23 mouse cellular contexts compared by ENCODE assay signal in genomic region chr5:54049145-54049733, GRCm38 (mm10). TPM values are rescaled to one million over a fixed set of nuclear protein-coding genes. Genes with fewer than 3 reads are reported as not detected.
DNase-seq lines count a peak whose midpoint lies in the region; ATAC-seq and TF ChIP-seq lines count a peak whose summit lies in the region.
"Had no signal": no experiment of that assay in that cellular context is flagged by ENCODE, and none has a peak within 500 bp of the region (broad histone marks: within the 10 kb centered on the region; RNA-seq: fewer than 3 reads in every experiment).

No protein-coding gene starts in this region.

- no peak for TF ChIP-seq CTCF in bone marrow, adult 2 months (IDR thresholded peaks at IDR 0.05; ENCODE audit: control insufficient read depth, insufficient read depth, low read length)

- no peak overlapping the region for H3K27ac ChIP-seq in kidney, embryonic 14.5 days (ENCODE audit: low read depth, low read length)
- H3K27ac ChIP-seq in bone marrow, adult 2 months (ENCODE audit: control insufficient read depth, insufficient read depth, low read depth, low read length, poor library complexity) = peak overlapping the region; percentile 31; the same call in 1 of the 2 replicates
- H3K27ac ChIP-seq: forebrain, embryonic 13.5 days; heart, adult 2 months; hindbrain, embryonic 15.5 days; liver, embryonic 12.5 days; macrophage; midbrain, embryonic 12.5 days; neural tube, embryonic 13.5 days had no signal

- TF ChIP-seq POLR2A in bone marrow, adult 2 months (IDR thresholded peaks at IDR 0.05; ENCODE audit: borderline replicate concordance, control insufficient read depth, low read depth, low read length) = no peak

- peaks cover 17% of the 10 kb centered on the region for H3K4me1 ChIP-seq in kidney, embryonic 14.5 days (ENCODE audit: control insufficient read depth, insufficient read depth, low read length)
- peaks cover 9% of the 10 kb centered on the region; the same call in 1 of the 2 replicates for H3K4me1 ChIP-seq in bone marrow, adult 2 months (ENCODE audit: control insufficient read depth, insufficient read depth, low read length)
- H3K4me1 ChIP-seq: forebrain, embryonic 13.5 days; hindbrain, embryonic 15.5 days had no signal

- DNase-seq in kidney, adult 9 months = no peak
- DNase-seq in embryo, embryonic 11.5 days (ENCODE audit: low read depth, low spot score) = peak; percentile 11
- peak; percentile 57 for DNase-seq in mesoderm, embryonic 11.5 days (ENCODE audit: low read depth, low spot score)
- no peak for DNase-seq in spleen, adult 18-20 months
- DNase-seq in right cerebral cortex, postnatal 36 days (ENCODE audit: low spot score in 2 of 2) = no peak
- DNase-seq: adrenal gland, adult 2 months; B cell, adult 2 months; cerebellum, adult 9-10 months; gastrocnemius, postnatal 14 days; heart, adult 2 months; heart, postnatal 4 days; lung, embryonic 14.5 days; right cerebral cortex, postnatal 14 days; thymus, adult 2 months had no signal

- no peaks in the 10 kb centered on the region for H3K9me3 ChIP-seq in kidney, embryonic 14.5 days (ENCODE audit: control insufficient read depth, low read length)
- H3K9me3 ChIP-seq: forebrain, embryonic 13.5 days; hindbrain, embryonic 15.5 days; liver, embryonic 12.5 days; midbrain, embryonic 12.5 days; neural tube, embryonic 13.5 days had no signal

- no peaks in the 10 kb centered on the region for H3K36me3 ChIP-seq in kidney, embryonic 14.5 days (ENCODE audit: control insufficient read depth, insufficient read depth, low read length)
- H3K36me3 ChIP-seq: hindbrain, embryonic 15.5 days; midbrain, embryonic 12.5 days had no signal

- H3K4me3 ChIP-seq in kidney, embryonic 14.5 days (ENCODE audit: low read length) = no peak overlapping the region
- no peak overlapping the region for H3K4me3 ChIP-seq in bone marrow, adult 2 months (replicated peaks; ENCODE audit: control insufficient read depth, low read depth, low read length)
- H3K4me3 ChIP-seq: erythroblast, embryonic 14.5 days; forebrain, embryonic 13.5 days; heart, adult 2 months; hindbrain, embryonic 15.5 days; liver, embryonic 12.5 days; midbrain, embryonic 12.5 days; neural tube, embryonic 13.5 days had no signal

- no peak overlapping the region for H3K4me2 ChIP-seq in kidney, embryonic 14.5 days (replicated peaks; ENCODE audit: low read depth, low read length)
- H3K4me2 ChIP-seq: forebrain, embryonic 13.5 days; hindbrain, embryonic 15.5 days; liver, embryonic 12.5 days; lung, embryonic 14.5 days; midbrain, embryonic 12.5 days; neural tube, embryonic 13.5 days had no signal

- WGBS in kidney, embryonic 14.5 days = 26% methylated on average over 4 of the region's 4 CpGs
- 84% methylated on average over 4 of the region's 4 CpGs for WGBS in bone marrow, adult 2 months

- no peaks in the 10 kb centered on the region for H3K27me3 ChIP-seq in kidney, embryonic 14.5 days (ENCODE audit: control insufficient read depth, insufficient read depth, low read length)
- H3K27me3 ChIP-seq: forebrain, embryonic 13.5 days; hindbrain, embryonic 15.5 days; liver, embryonic 12.5 days; midbrain, embryonic 12.5 days; neural tube, embryonic 13.5 days had no signal

- no peak overlapping the region for H3K9ac ChIP-seq in kidney, embryonic 14.5 days (ENCODE audit: low read depth, low read length)
- H3K9ac ChIP-seq: forebrain, embryonic 13.5 days; hindbrain, embryonic 15.5 days; liver, embryonic 12.5 days; lung, embryonic 14.5 days; midbrain, embryonic 12.5 days; neural tube, embryonic 13.5 days had no signal

- ATAC-seq in kidney, embryonic 14.5 days (ENCODE audit: low FRiP score, low TSS enrichment) = peak; percentile 69; the same call in 1 of the 2 replicates
- ATAC-seq: forebrain, embryonic 13.5 days; liver, embryonic 12.5 days had no signal

RNA-seq across cellular contexts. Expression of gene Stim2, which starts 50.9 kb away (rescaled TPM):
- 16.5 and 26.0 TPM in 2 replicates for polyA plus RNA-seq in kidney, embryonic 14.5 days (2014; fragmentation: Nextera tagmentation; extraction: Ambion mirVana)
- polyA plus RNA-seq in bone marrow, adult 2 months (2011; ENCODE audit: insufficient read depth, insufficient read length, low replicate concordance, missing spikeins) = 9.6 and 19.1 TPM in 2 replicates

Comparison
In these comparisons a context has a peak if more than half of its experiments do, and no peak if none do; other contexts are left out.
1. DNase-seq: peak in embryo, embryonic 11.5 days (single experiment) and mesoderm, embryonic 11.5 days (single experiment); none in kidney, adult 9 months (single experiment), spleen, adult 18-20 months (0 of 2) and right cerebral cortex, postnatal 36 days (0 of 2).